Mouse (Mus musculus) CH12.LX (cell line): ENCODE measurements around the gene Folr2. TPM values are rescaled to one million over a fixed set of nuclear protein-coding genes. Genes with fewer than 3 reads are reported as not detected.

Source experiments
- DNase-seq: peaks from one replicate; pipeline ENCODE4 v3.0.0-alpha.2; 2013; ENCODE audit errors: extremely low read depth
- H3K27ac ChIP-seq: 2 replicates; pipeline ENCODE4 v1.5.1; 2012; ENCODE audit warnings: low read depth, mild to moderate bottlenecking, control low read depth, moderate library complexity; ENCODE audit not compliant: insufficient read depth
- H3K27me3 ChIP-seq: replicated peaks from 2 replicates; pipeline ENCODE3; 2012; ENCODE audit warnings: inconsistent platforms
- H3K36me3 ChIP-seq, 2 experiments: replicated peaks in 1 of 2; 2 replicates each; pipeline versions ENCODE3 to v1.6.1; 2012; ENCODE audit warnings: inconsistent platforms in 1 of 2, low read length in 1 of 2, mild to moderate bottlenecking in 1 of 2, mixed read lengths in 1 of 2, moderate library complexity in 1 of 2; ENCODE audit not compliant: control insufficient read depth in 1 of 2, insufficient read depth in 1 of 2
- H3K4me1 ChIP-seq, 2 experiments: 2 replicates each; pipeline ENCODE4 v1.6.1; 2012; ENCODE audit warnings: inconsistent platforms in 1 of 2, moderate library complexity in 1 of 2; ENCODE audit not compliant: insufficient read depth in 2 of 2, control insufficient read depth in 1 of 2
- H3K4me2 ChIP-seq: 2 replicates; pipeline ENCODE4 v1.6.1; 2012; ENCODE audit warnings: low read depth, mild to moderate bottlenecking, control low read depth; ENCODE audit not compliant: poor library complexity, insufficient read depth, severe bottlenecking
- H3K4me3 ChIP-seq, 3 experiments: fragments of 150-350 bp in 1 of 3; sonication (generic) in 1 of 3; replicated peaks in 1 of 3; 2 replicates each; pipeline versions ENCODE3 to v1.5.1; 2011 to 2012; ENCODE audit warnings: low read depth in 2 of 3, low read length in 2 of 3, mild to moderate bottlenecking in 2 of 3, moderate library complexity in 2 of 3, control low read depth in 1 of 3, improper control_type of control experiment in 1 of 3, inconsistent platforms in 1 of 3, mixed read lengths in 1 of 3; ENCODE audit not compliant: poor library complexity in 1 of 3
- H3K79me2 ChIP-seq: replicated peaks from 2 replicates; pipeline ENCODE4 v1.6.1; 2012; ENCODE audit warnings: mild to moderate bottlenecking, moderate library complexity; ENCODE audit not compliant: control insufficient read depth, poor library complexity, insufficient read depth, severe bottlenecking; ENCODE audit errors: extremely low read depth
- H3K9ac ChIP-seq: 2 replicates; pipeline ENCODE4 v1.6.1; 2012; ENCODE audit warnings: low read depth, mild to moderate bottlenecking, control low read depth, moderate library complexity; ENCODE audit not compliant: insufficient read depth
- H3K9me3 ChIP-seq: replicated peaks from 2 replicates; pipeline ENCODE3; 2012; ENCODE audit warnings: low read length, inconsistent platforms, mixed read lengths
- CTCF ChIP-seq, 2 experiments: IDR thresholded peaks in 1 of 2; conservative IDR thresholded peaks in 1 of 2; 2 replicates each; pipeline ENCODE4 v1.5.1; 2011 to 2012; ENCODE audit warnings: low read depth in 2 of 2, low read length in 2 of 2, improper control_type of control experiment in 1 of 2, inconsistent platforms in 1 of 2, mild to moderate bottlenecking in 1 of 2, moderate library complexity in 1 of 2
- ELF1 ChIP-seq: IDR thresholded peaks from 2 replicates; pipeline ENCODE4 v1.6.1; 2014; ENCODE audit warnings: low read depth, mild to moderate bottlenecking, inconsistent platforms, low read length, improper control_type of control experiment
- EP300 ChIP-seq: IDR thresholded peaks from 2 replicates; pipeline ENCODE4 v1.6.1; 2011; ENCODE audit warnings: low read length, improper control_type of control experiment
- ETS1 ChIP-seq: conservative IDR thresholded peaks from 2 replicates; pipeline ENCODE4 v1.6.1; 2012; ENCODE audit warnings: low read depth, mild to moderate bottlenecking, inconsistent platforms, low read length, improper control_type of control experiment, moderate library complexity
- GABPA ChIP-seq: IDR thresholded peaks from 2 replicates; pipeline ENCODE4 v1.6.1; 2012; ENCODE audit warnings: low read depth, low read length, improper control_type of control experiment, inconsistent platforms; ENCODE audit not compliant: insufficient replicate concordance
- IRF4 ChIP-seq: IDR thresholded peaks from 2 replicates; pipeline ENCODE4 v1.6.1; 2014; ENCODE audit warnings: low read depth, mild to moderate bottlenecking, inconsistent platforms, low read length, improper control_type of control experiment
- JUN ChIP-seq: IDR thresholded peaks from 2 replicates; pipeline ENCODE4 v1.6.1; 2011; ENCODE audit warnings: low read depth, mild to moderate bottlenecking, low read length, improper control_type of control experiment, moderate library complexity; ENCODE audit not compliant: insufficient read depth
- MAZ ChIP-seq: IDR thresholded peaks from 2 replicates; pipeline ENCODE4 v1.6.1; 2012; ENCODE audit warnings: low read depth, mild to moderate bottlenecking, inconsistent platforms, low read length, improper control_type of control experiment, moderate library complexity
- MEF2A ChIP-seq: IDR thresholded peaks from 2 replicates; pipeline ENCODE4 v1.6.1; 2014; ENCODE audit warnings: low read depth, mild to moderate bottlenecking, inconsistent platforms, low read length, improper control_type of control experiment, borderline replicate concordance
- MXI1 ChIP-seq: IDR thresholded peaks from 2 replicates; pipeline ENCODE4 v1.6.1; 2011; ENCODE audit warnings: mild to moderate bottlenecking, low read depth, low read length, improper control_type of control experiment
- MYC ChIP-seq: IDR thresholded peaks from 2 replicates; pipeline ENCODE4 v1.6.1; 2011; ENCODE audit warnings: low read depth, mild to moderate bottlenecking, improper control_type of control experiment, low read length
- NELFE ChIP-seq: IDR thresholded peaks from 2 replicates; pipeline ENCODE4 v1.6.1; 2011; ENCODE audit warnings: low read depth, low read length, improper control_type of control experiment
- NRF1 ChIP-seq: IDR thresholded peaks from 2 replicates; pipeline ENCODE4 v1.6.1; 2014; ENCODE audit warnings: low read depth, mild to moderate bottlenecking, inconsistent platforms, low read length, improper control_type of control experiment, moderate library complexity
- POLR2A ChIP-seq: IDR thresholded peaks from 2 replicates; pipeline ENCODE4 v1.6.1; 2011; ENCODE audit warnings: low read depth, mild to moderate bottlenecking, improper control_type of control experiment, low read length
- POLR2AphosphoS2 ChIP-seq: IDR thresholded peaks from 2 replicates; pipeline ENCODE4 v1.6.1; 2011; ENCODE audit warnings: low read depth, low read length, improper control_type of control experiment
- RCOR1 ChIP-seq: conservative IDR thresholded peaks from 2 replicates; pipeline ENCODE4 v1.6.1; 2012; ENCODE audit warnings: low read depth, mild to moderate bottlenecking, inconsistent platforms, low read length, improper control_type of control experiment
- SIN3A ChIP-seq: IDR thresholded peaks from 2 replicates; pipeline ENCODE4 v1.6.1; 2012; ENCODE audit warnings: low read length, improper control_type of control experiment, inconsistent platforms
- TBP ChIP-seq: conservative IDR thresholded peaks from 2 replicates; pipeline ENCODE4 v1.6.1; 2011; ENCODE audit warnings: low read depth, low read length, improper control_type of control experiment
- UBTF ChIP-seq: IDR thresholded peaks from 2 replicates; pipeline ENCODE4 v1.6.1; 2012; ENCODE audit warnings: low read depth, mild to moderate bottlenecking, inconsistent platforms, low read length, improper control_type of control experiment, moderate library complexity
- ZC3H11A ChIP-seq: IDR thresholded peaks from 2 replicates; pipeline ENCODE4 v1.6.1; 2012; ENCODE audit warnings: low read depth, mild to moderate bottlenecking, inconsistent platforms, low read length, improper control_type of control experiment
- ZMIZ1 ChIP-seq: IDR thresholded peaks from 2 replicates; pipeline ENCODE4 v1.6.1; 2012; ENCODE audit warnings: low read depth, mild to moderate bottlenecking, inconsistent platforms, low read length, improper control_type of control experiment
- dilution Hi-C: fragments of 300-500 bp; cut with MboI; formaldehyde crosslinking; loops from 2 replicates; pipeline ENCODE4 v1.14.3; 2020; ENCODE audit warnings: low sequenced_read_pairs; ENCODE audit not compliant: extremely low pct_unique_long_range_greater_than_20kb, extremely low pct_ligation_motif_present
- in situ Hi-C: fragments of 300-500 bp; cut with MboI; formaldehyde crosslinking; loops from 3 replicates; pipeline ENCODE4 v1.14.3; 2019; ENCODE audit warnings: low sequenced_read_pairs, low pct_ligation_motif_present, low pct_unique_long_range_greater_than_20kb, mixed read lengths
- polyA plus RNA-seq: library from polyadenylated mRNA; unstranded; fragments of >175 nt; gene quantifications from 2 replicates; pipeline ENCODE4 v1.2.1, GENCODE M21; 2012; ENCODE audit warnings: low read depth; ENCODE audit not compliant: insufficient read length
- total RNA-seq, 2 experiments: library from RNA; depleted of rRNA; stranded (reverse); fragments of 300-350 nt in 1 of 2; fragments of >200 nt in 1 of 2; gene quantifications; 2 replicates each; pipeline ENCODE4 v1.2.3; 2012 to 2014

Gene Folr2
- total and polyA plus RNA-seq, 3 experiments = not detected

- TF ChIP-seq IRF4 (no peak), ZMIZ1 (no peak), JUN (no peak), POLR2AphosphoS2 (no peak)
- TF ChIP-seq, all 38 proteins: peak for 0
- H3K9me3 ChIP-seq = peaks cover 3% of the 10 kb centered on the region
- dilution Hi-C loops (no loop called here), in situ Hi-C loops (no loop called here)
- H3K9ac ChIP-seq = no peak overlapping the region
- no peak overlapping the region for H3K4me2 ChIP-seq
- no peak overlapping the region for H3K4me3 ChIP-seq
- peaks cover 57 to 75% of the 10 kb centered on the region in 2 experiments for H3K36me3 ChIP-seq
- DNase-seq = no peak
- no peak overlapping the region for H3K27ac ChIP-seq
- no peaks in the 10 kb centered on the region for H3K27me3 ChIP-seq
- peaks cover 3 to 22% of the 10 kb centered on the region in 2 experiments; a peak in 3 of 4 replicates for H3K4me1 ChIP-seq
- peaks cover 19% of the 10 kb centered on the region for H3K79me2 ChIP-seq
These were observed 24.6 kb downstream of the Folr2 start for GRCm38 (mm10) chr7:101832372-101832771.

- in situ Hi-C loops = no loop called here
- no peaks in the 10 kb centered on the region for H3K27me3 ChIP-seq
- H3K36me3 ChIP-seq = peaks cover 65 to 84% of the 10 kb centered on the region in 2 experiments
- H3K4me1 ChIP-seq = peaks cover 3 to 22% of the 10 kb centered on the region in 2 experiments; a peak in 3 of 4 replicates
- no peak overlapping the region for H3K4me2 ChIP-seq
- dilution Hi-C loops = no loop called here
- no peak overlapping the region for H3K27ac ChIP-seq
- no peak for DNase-seq
- peaks cover 19% of the 10 kb centered on the region for H3K79me2 ChIP-seq
- no peak overlapping the region for H3K9ac ChIP-seq
- TF ChIP-seq GABPA = no peak
- no peak for TF ChIP-seq CTCF (conservative IDR thresholded peaks at IDR 0.05 in 1 of 2, IDR thresholded peaks at IDR 0.05 in 1 of 2; ENCODE audit: low read depth in 2 of 2, low read length in 2 of 2)
- no peak for TF ChIP-seq EP300
- TF ChIP-seq RCOR1 = no peak
- TF ChIP-seq POLR2A = no peak
- no peak for TF ChIP-seq NRF1
- no peak for TF ChIP-seq MAZ
- no peak for TF ChIP-seq TBP
- TF ChIP-seq SIN3A = no peak
- no peak for TF ChIP-seq ZC3H11A
- TF ChIP-seq MYC = no peak
- TF ChIP-seq MEF2A = no peak
- TF ChIP-seq POLR2AphosphoS2 = no peak
- no peak for TF ChIP-seq MXI1
- no peak for TF ChIP-seq UBTF
- TF ChIP-seq NELFE = no peak
- no peak for TF ChIP-seq JUN
- no peak for TF ChIP-seq ETS1
- no peak for TF ChIP-seq ELF1
- peaks cover 3% of the 10 kb centered on the region for H3K9me3 ChIP-seq
- H3K4me3 ChIP-seq = no peak overlapping the region
These were observed 25.6 kb downstream of the Folr2 start for GRCm38 (mm10) chr7:101831437-101831836.
